Mouse (Mus musculus) liver, embryonic 11.5 days (tissue): ENCODE measurements around the gene Gpr183. TPM values are rescaled to one million over a fixed set of nuclear protein-coding genes. Genes with fewer than 3 reads are reported as not detected.

ENCODE experiments used
- ATAC-seq: fragments of 200-750 bp; cut with Nextera tagmentation; replicated peaks from 2 replicates; pipeline ENCODE4 v1.8.0; 2017; ENCODE audit warnings: moderate number of reproducible peaks, mild to moderate bottlenecking, moderate TSS enrichment, moderate library complexity; ENCODE audit not compliant: low FRiP score
- DNase-seq: peaks from one replicate; pipeline ENCODE4 v3.0.0-alpha.2; 2017; ENCODE audit warnings: low spot score
- H3K27ac ChIP-seq: fragments of 300-500 bp; sonication (generic); 2 replicates; pipeline ENCODE4 v1.5.1; 2014; ENCODE audit warnings: mild to moderate bottlenecking, low read depth, low read length, control low read depth
- H3K27me3 ChIP-seq: fragments of 300-500 bp; sonication (generic); replicated peaks from 2 replicates; pipeline ENCODE4 v1.6.1; 2014; ENCODE audit warnings: low read length, mixed read lengths; ENCODE audit not compliant: control insufficient read depth, insufficient read depth
- H3K36me3 ChIP-seq: fragments of 300-500 bp; sonication (generic); 2 replicates; pipeline ENCODE4 v1.6.1; 2014; ENCODE audit warnings: mild to moderate bottlenecking, low read length, moderate library complexity, mixed read lengths; ENCODE audit not compliant: control insufficient read depth, insufficient read depth
- H3K4me1 ChIP-seq: fragments of 300-500 bp; sonication (generic); replicated peaks from 2 replicates; pipeline ENCODE4 v1.6.1; 2014; ENCODE audit warnings: low read length, mixed read lengths; ENCODE audit not compliant: control insufficient read depth, insufficient read depth
- H3K4me2 ChIP-seq: fragments of 300-500 bp; sonication (generic); 2 replicates; pipeline ENCODE4 v1.6.1; 2014; ENCODE audit warnings: mild to moderate bottlenecking, control low read depth, moderate library complexity
- H3K4me3 ChIP-seq: fragments of 300-500 bp; sonication (generic); 2 replicates; pipeline ENCODE4 v1.5.1; 2014; ENCODE audit warnings: low read depth, low read length, control low read depth
- H3K9ac ChIP-seq: fragments of 300-500 bp; sonication (generic); 2 replicates; pipeline ENCODE4 v1.6.1; 2014; ENCODE audit warnings: low read depth, low read length, control low read depth
- H3K9me3 ChIP-seq: fragments of 300-500 bp; sonication (generic); 2 replicates; pipeline ENCODE4 v1.6.1; 2016; ENCODE audit warnings: low read length, inconsistent platforms, mixed read lengths; ENCODE audit not compliant: control insufficient read depth
- WGBS: fragments of 180-500 bp; shearing (Covaris S2); extraction: QIAGEN DNeasy Blood & Tissue Kit; methylation state at CpG from one replicate; pipeline ENCODE4 v1.1.7; 2014; 5-methylcytosine and 5-hydroxymethylcytosine counted together
- polyA plus RNA-seq: library from polyadenylated mRNA; unstranded; fragments of >200 nt; fragmentation: Nextera tagmentation; extraction: Ambion mirVana; gene quantifications from 2 replicates; pipeline ENCODE4 v1.2.1, GENCODE M21; 2014

Gpr183 gene
- polyA plus RNA-seq, 1 experiment from 2014 or later: 3.9 TPM

DNA sequence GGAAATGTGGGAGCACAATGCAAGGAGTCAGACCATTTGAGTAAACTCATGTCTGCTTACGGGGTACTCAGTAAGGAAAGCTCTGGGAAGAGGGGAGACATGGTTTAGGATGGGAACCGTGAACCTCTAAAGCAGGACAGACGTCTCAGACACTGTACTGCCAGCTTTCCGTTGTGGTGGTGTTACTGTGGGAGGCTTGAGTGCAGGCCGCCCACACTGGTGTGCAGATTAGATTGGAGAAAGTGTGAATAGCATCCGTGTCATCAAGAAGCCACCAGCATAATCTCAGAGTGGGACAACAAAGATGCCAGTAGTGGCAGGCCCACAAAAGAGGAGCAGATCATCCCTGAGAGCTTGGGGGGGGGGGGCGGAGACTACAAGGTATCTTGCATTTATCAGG, 37.2 kb upstream of the Gpr183 start:
- H3K9me3 ChIP-seq: no peaks in the 10 kb centered on the region
- no peak overlapping the region for H3K4me2 ChIP-seq
- H3K27ac ChIP-seq: no peak overlapping the region
- no peak overlapping the region for H3K9ac ChIP-seq
- DNase-seq: no peak
- WGBS: 86% methylated on average over 7 of the region's 7 CpGs
- no peak overlapping the region for H3K4me3 ChIP-seq
- H3K4me1 ChIP-seq: 0 out of 2 replicates have a peak, but pooled peaks cover 2% of the 10 kb centered on the region
- no peak for ATAC-seq
- no peaks in the 10 kb centered on the region for H3K36me3 ChIP-seq
- no peaks in the 10 kb centered on the region for H3K27me3 ChIP-seq

DNA sequence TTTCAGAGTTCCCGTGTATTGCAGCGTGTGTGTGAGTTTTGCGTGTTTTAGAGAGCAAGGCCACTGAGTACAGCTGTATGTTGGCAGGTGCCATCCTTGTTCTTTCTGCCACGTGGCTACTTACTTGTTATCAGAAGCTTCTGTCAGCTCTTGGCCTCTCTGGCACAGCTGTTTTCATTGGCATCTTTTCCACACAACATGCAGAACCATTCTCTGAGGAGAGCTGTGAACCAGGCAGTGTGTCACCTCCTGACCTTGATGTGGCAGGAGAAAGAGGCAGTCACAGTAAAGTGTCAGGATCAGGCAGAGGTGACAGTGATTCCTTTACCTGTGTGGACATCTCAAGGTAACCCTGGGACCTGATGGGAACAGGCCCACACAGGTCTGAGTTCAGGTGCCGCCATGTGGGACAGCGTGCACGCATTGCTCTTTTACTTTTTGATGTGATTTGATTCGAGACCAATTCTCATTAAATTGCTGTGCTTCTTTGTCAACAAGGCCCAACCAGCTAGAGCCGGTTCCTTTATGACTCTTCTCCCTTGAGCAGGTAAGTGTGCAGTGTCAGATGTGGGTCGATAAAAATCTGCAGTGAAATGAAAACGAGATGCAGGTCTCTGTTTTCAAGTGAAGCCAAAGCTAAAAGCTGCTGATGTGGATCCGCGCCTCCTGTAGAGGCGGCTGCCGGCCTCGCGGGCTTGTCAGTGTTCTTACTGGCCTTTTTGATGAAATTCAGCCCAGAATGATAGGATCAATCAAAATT, 35.5 kb upstream of the Gpr183 start:
- ATAC-seq (no peak), DNase-seq (no peak)
- 94% methylated on average over 17 of the region's 17 CpGs for WGBS
- no peak overlapping the region for H3K9ac ChIP-seq
- H3K4me1 ChIP-seq: 0 out of 2 replicates have a peak, but pooled peaks cover 2% of the 10 kb centered on the region
- no peak overlapping the region for H3K4me2 ChIP-seq
- H3K36me3 ChIP-seq: no peaks in the 10 kb centered on the region
- no peaks in the 10 kb centered on the region for H3K27me3 ChIP-seq
- no peaks in the 10 kb centered on the region for H3K9me3 ChIP-seq
- no peak overlapping the region for H3K27ac ChIP-seq
- no peak overlapping the region for H3K4me3 ChIP-seq

DNA sequence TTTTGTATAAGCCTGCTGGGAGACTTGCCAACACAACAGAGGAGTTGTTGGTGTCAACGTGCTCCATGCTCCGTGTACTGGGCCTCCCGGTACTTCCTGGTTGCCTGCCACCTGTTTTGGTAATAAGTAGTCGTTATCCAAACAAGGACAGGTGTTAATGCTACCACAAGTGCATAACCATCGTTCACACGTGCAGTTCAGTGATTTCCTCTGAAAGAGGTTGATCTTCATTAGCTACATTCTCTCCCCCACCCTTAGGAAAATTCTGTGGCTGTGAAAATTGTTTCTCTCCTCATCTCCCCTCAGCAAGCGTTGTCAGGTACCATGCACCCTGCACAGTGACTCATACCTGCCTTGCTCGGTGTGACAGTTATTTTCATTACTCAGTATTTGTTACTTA, 34.5 kb upstream of the Gpr183 start:
- no peaks in the 10 kb centered on the region for H3K9me3 ChIP-seq
- H3K4me1 ChIP-seq: 0 out of 2 replicates have a peak, but pooled peaks cover 2% of the 10 kb centered on the region
- ATAC-seq: no peak
- no peak overlapping the region for H3K9ac ChIP-seq
- no peak for DNase-seq
- 85% methylated on average over 8 of the region's 8 CpGs for WGBS
- H3K27me3 ChIP-seq: no peaks in the 10 kb centered on the region
- H3K4me3 ChIP-seq: no peak overlapping the region
- no peaks in the 10 kb centered on the region for H3K36me3 ChIP-seq
- no peak overlapping the region for H3K27ac ChIP-seq
- H3K4me2 ChIP-seq: no peak overlapping the region

DNA sequence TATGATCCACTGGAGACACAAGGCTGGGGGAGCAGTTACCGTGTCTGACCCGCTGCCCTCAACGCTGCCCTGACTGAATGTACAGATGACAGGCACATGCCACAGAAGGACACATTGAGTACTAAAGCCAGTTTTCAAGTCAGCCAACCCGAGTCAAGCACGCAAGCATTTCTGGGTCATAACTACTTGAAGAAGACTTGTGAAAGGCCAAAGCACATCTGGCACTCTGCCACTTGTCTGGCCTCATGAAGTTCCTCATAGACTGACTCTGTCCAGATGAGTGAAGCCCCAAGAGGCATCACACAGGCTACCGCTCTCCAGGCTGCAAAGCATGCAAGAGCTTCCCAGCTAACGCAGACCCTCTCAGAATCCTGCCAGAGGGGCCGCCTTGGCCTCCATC, 31.8 kb upstream of the Gpr183 start:
- H3K27me3 ChIP-seq: no peaks in the 10 kb centered on the region
- 90% methylated on average over 8 of the region's 8 CpGs for WGBS
- DNase-seq (no peak), ATAC-seq (no peak)
- H3K36me3 ChIP-seq: no peaks in the 10 kb centered on the region
- H3K27ac ChIP-seq: no peak overlapping the region
- H3K4me1 ChIP-seq: no peaks in the 10 kb centered on the region
- no peak overlapping the region for H3K9ac ChIP-seq
- no peaks in the 10 kb centered on the region for H3K9me3 ChIP-seq
- no peak overlapping the region for H3K4me3 ChIP-seq
- no peak overlapping the region for H3K4me2 ChIP-seq

DNA sequence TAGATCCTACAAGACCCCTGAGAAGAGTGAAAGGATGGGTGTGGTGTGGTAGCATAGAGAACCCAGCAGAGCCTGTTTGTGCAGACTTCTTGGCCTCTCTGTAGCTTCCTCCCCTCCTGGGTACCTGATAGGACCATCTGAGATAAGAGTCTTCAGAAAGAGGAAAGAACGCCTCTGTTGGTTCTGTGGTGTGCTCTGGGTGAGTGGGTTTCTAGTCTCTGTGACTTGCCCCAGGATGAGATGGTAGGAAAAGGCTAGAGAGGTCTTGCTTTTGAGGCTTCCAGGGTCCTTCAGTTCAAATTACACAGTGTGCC, 30.5 kb upstream of the Gpr183 start:
- Histone ChIP-seq H3K27ac (no peak overlapping the region), H3K9me3 (no peaks in the 10 kb centered on the region), H3K36me3 (no peaks in the 10 kb centered on the region), H3K9ac (no peak overlapping the region), H3K4me2 (no peak overlapping the region), H3K4me1 (no peaks in the 10 kb centered on the region), H3K4me3 (no peak overlapping the region), H3K27me3 (no peaks in the 10 kb centered on the region)
- WGBS: 53% methylated on average over 1 of the region's 1 CpGs
- no peak for ATAC-seq
- no peak for DNase-seq

GRCm38 (mm10) chr14:121994846-121995556, 30.0 kb upstream of the Gpr183 start:
- no peaks in the 10 kb centered on the region for H3K9me3 ChIP-seq
- no peaks in the 10 kb centered on the region for H3K4me1 ChIP-seq
- ATAC-seq: no peak; the same call in 1 of the 2 replicates
- 74% methylated on average over 7 of the region's 7 CpGs for WGBS
- H3K4me3 ChIP-seq: no peak overlapping the region
- DNase-seq: no peak
- no peak overlapping the region for H3K4me2 ChIP-seq
- no peak overlapping the region for H3K9ac ChIP-seq
- no peak overlapping the region for H3K27ac ChIP-seq
- H3K27me3 ChIP-seq: no peaks in the 10 kb centered on the region
- H3K36me3 ChIP-seq: no peaks in the 10 kb centered on the region

GRCm38 (mm10) chr14:121994171-121994700, 29.2 kb upstream of the Gpr183 start:
- 87% methylated on average over 17 of the region's 17 CpGs for WGBS
- H3K36me3 ChIP-seq: no peaks in the 10 kb centered on the region
- DNase-seq: no peak

GRCm38 (mm10) chr14:121993616-121994015, 28.6 kb upstream of the Gpr183 start:
- 86% methylated on average over 4 of the region's 4 CpGs for WGBS
- Histone ChIP-seq H3K9me3 (no peaks in the 10 kb centered on the region), H3K4me2 (no peak overlapping the region), H3K4me3 (no peak overlapping the region), H3K4me1 (no peaks in the 10 kb centered on the region), H3K27me3 (no peaks in the 10 kb centered on the region), H3K36me3 (no peaks in the 10 kb centered on the region), H3K9ac (no peak overlapping the region), H3K27ac (no peak overlapping the region)
- ATAC-seq (no peak), DNase-seq (no peak)

More at GRCm38 (mm10) chr14:121994171-121994700, 29.2 kb upstream of the Gpr183 start:
- Histone ChIP-seq H3K4me1 (no peaks in the 10 kb centered on the region), H3K27me3 (no peaks in the 10 kb centered on the region), H3K9me3 (no peaks in the 10 kb centered on the region), H3K9ac (no peak overlapping the region), H3K4me3 (no peak overlapping the region), H3K27ac (no peak overlapping the region), H3K4me2 (no peak overlapping the region)
- ATAC-seq: no peak
